Mouse (Mus musculus) bone marrow, adult 2 months (tissue): Measurements from ENCODE around the gene Tbc1d4. TPM values are rescaled to one million over a fixed set of nuclear protein-coding genes. Genes with fewer than 3 reads are reported as not detected.
"Not testable (repeated sequence)": the region's sequence is repeated elsewhere in the genome, so short reads cannot be mapped to it uniquely, and the experiment has no call there.

Experiments
- H3K27ac ChIP-seq: fragments of 200-500 bp; 2 replicates; pipeline ENCODE4 v1.5.1; 2012; ENCODE audit warnings: low read depth, mild to moderate bottlenecking, control low read depth, inconsistent platforms, low read length; ENCODE audit not compliant: control insufficient read depth, poor library complexity, insufficient read depth
- H3K4me1 ChIP-seq: fragments of 200-500 bp; 2 replicates; pipeline ENCODE4 v1.6.1; 2011; ENCODE audit warnings: low read length; ENCODE audit not compliant: control insufficient read depth, insufficient read depth
- H3K4me3 ChIP-seq: fragments of 200-500 bp; replicated peaks from 2 replicates; pipeline ENCODE3; 2011; ENCODE audit warnings: mild to moderate bottlenecking, low read depth, low read length, control low read depth; ENCODE audit not compliant: control insufficient read depth
- CTCF ChIP-seq: fragments of 200-500 bp; IDR thresholded peaks from 2 replicates; pipeline ENCODE4 v1.5.1; 2011; ENCODE audit warnings: low read length, control low read depth; ENCODE audit not compliant: control insufficient read depth, insufficient read depth
- POLR2A ChIP-seq: fragments of 200-500 bp; IDR thresholded peaks from 2 replicates; pipeline ENCODE4 v1.6.1; 2011; ENCODE audit warnings: low read depth, mild to moderate bottlenecking, control low read depth, low read length, borderline replicate concordance; ENCODE audit not compliant: control insufficient read depth
- WGBS: fragments of 180-500 bp; shearing (Covaris S2); methylation state at CpG from one replicate; pipeline ENCODE4 v1.1.7; 2018; 5-methylcytosine and 5-hydroxymethylcytosine counted together
- polyA plus RNA-seq: library from polyadenylated mRNA; stranded (reverse); fragments of >200 nt; gene quantifications from 2 replicates; pipeline ENCODE4 v1.2.4, GENCODE M21; 2011; ENCODE audit warnings: low replicate concordance; ENCODE audit not compliant: missing spikeins, insufficient read depth, insufficient read length

The Tbc1d4 gene
- polyA plus RNA-seq, 1 experiment: 3.0 TPM

DNA sequence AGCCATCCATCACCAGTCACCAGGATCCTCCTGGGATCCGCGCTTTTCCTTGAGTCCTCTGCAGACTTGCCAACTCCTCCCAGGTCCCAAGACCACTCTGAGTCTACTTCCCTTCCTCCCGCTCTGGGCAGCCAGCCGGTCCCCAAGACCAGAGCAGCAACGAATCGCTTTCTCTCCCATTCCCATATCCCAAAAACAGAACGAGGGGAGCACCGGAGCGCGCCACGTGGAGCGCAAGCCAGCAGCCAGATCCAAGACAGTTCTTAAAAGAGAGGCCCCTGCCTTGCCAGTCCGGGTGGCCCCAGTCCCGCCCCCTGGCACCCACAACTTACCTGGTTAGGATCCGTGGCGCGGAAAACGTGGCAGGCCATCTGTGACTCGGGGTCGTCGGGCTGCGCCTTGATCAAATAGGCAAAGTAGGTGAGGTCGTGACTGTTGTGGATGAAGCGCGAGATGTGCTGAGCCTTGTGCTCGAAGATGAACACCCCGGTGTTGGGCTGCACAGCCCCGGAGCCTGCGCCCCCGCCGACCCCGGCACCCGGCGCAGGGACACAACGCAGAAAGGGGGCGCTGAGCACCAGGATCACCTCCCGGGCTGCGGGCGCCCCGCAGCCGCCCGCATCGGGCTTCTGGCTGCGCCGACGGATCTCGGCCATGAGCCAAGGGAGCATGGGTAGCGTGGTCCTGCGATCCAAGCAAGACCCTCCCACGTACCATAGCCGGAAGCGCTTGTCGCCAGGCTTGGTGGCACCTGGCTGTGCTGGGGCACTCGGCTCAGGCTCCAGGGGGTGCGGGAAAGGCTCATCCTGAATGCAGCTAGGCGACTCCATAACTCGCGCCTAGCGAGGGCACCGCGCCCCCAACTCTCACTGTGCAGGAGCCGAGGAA lies 1.1 kb downstream of the Tbc1d4 start:
- Histone ChIP-seq H3K4me1 (no peaks in the 10 kb centered on the region; the same call in 1 of the 2 replicates), H3K4me3 (peak overlapping the region; percentile 73), H3K27ac (no peak overlapping the region)
- under 1% methylated on average over 62 of the region's 62 CpGs for WGBS
- TF ChIP-seq CTCF (no peak), POLR2A (no peak)

DNA sequence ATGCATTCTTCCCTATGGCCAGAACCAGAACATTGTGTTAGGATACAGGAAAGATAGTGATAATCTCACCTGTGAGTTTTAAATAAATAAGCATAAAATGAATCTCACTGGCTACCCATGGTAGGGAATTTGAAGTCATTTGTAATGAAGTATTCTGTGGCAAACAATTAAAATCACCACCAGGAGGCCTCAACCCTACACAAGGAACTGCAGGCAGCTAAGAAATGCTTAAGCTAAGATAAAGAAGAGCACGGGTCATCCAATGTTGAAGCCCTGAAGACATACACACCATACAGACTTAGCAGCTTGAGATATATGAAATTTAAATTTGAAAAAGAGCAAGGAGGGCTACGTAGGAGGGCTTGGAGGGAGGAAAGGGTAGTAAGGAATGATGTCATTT lies 3.1 kb downstream of the Tbc1d4 start:
- no peak overlapping the region for H3K4me3 ChIP-seq

DNA sequence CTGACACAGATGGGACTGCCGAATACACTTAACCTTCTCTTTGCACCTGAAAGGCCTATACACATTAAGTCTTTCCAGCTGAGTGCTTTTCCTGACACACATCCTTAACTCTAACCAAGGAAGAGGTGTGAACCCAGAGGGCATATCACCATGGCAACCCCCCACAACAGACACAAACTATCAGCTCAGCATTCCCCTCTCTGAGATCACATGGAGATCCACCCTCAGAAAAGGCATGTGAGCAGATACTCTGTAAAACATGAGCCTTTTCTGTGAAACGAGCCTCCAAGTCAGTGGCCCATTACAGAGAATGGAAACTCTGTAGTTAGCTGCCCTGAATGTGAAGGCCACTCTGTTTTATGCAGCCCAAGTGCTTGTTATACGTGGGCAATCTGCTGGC lies 6.1 kb downstream of the Tbc1d4 start:
- Histone ChIP-seq H3K27ac (no peak overlapping the region), H3K4me1 (no peaks in the 10 kb centered on the region), H3K4me3 (no peak overlapping the region)
- WGBS: 72% methylated on average over 3 of the region's 3 CpGs
- TF ChIP-seq POLR2A (no peak), CTCF (no peak)

More for the DNA sequence above, 3.1 kb downstream of the Tbc1d4 start:
- 46% methylated on average over 2 of the region's 2 CpGs for WGBS
- Histone ChIP-seq H3K27ac (no peak overlapping the region), H3K4me1 (no peaks in the 10 kb centered on the region; the same call in 1 of the 2 replicates)
- TF ChIP-seq POLR2A (no peak), CTCF (no peak)

DNA sequence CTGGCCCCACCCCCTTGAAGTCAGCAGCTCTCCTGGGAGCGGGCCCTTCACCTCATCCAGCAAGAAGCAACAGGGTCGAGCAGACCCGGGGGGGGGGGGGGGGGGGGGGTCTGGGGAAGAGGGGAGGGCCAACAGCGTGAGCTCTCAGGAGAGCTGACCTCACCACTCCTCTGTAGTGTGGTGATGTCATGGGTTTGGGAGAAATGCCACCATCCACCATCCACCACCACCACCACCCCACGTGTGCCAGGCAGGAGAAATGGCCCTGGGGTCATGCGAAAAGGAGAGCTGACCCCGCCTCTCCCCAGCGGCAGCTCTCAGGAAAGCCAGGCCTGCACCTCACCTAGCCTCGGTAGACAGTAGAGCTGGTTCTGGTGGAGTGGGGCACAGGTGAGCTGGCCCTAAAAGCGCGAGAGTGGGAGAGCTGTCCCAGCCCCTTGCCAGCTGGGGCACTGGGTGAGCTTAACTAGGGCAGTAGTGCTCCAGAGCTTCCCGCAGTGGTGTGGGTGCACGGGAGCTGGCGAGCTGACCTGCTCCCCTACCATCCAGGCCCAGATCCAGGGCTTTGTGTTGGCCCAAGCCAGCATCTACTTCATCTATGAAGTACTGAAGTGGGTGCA lies 11.8 kb downstream of the Tbc1d4 start:
- TF ChIP-seq CTCF (no peak), POLR2A (no peak)
- Histone ChIP-seq H3K4me3 (no peak overlapping the region), H3K27ac (no peak overlapping the region), H3K4me1 (no peaks in the 10 kb centered on the region)
- 83% methylated on average over 13 of the region's 14 CpGs for WGBS

DNA sequence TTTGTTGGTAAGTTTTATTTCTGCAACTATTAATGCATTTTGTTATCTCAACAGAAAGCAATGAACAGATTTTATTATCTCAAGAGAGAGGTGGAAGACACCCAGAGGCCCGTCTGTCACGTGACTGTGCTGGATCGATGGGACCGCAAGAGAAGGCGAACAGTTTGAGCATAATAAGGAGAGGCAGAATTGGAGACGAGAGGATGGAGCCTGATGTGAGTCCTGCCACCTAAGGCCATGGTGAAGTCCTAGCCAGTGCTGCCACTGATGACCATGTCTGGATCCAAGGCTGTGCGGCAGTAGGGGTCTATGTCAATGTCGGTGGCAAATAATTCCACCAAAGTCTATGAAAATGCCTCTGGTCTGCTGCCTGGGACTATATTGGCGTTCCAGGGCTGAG lies 12.3 kb downstream of the Tbc1d4 start:
- 89% methylated on average over 9 of the region's 9 CpGs for WGBS
- no peaks in the 10 kb centered on the region for H3K4me1 ChIP-seq
- TF ChIP-seq POLR2A (no peak), CTCF (no peak)
- no peak overlapping the region for H3K27ac ChIP-seq
- no peak overlapping the region for H3K4me3 ChIP-seq

DNA sequence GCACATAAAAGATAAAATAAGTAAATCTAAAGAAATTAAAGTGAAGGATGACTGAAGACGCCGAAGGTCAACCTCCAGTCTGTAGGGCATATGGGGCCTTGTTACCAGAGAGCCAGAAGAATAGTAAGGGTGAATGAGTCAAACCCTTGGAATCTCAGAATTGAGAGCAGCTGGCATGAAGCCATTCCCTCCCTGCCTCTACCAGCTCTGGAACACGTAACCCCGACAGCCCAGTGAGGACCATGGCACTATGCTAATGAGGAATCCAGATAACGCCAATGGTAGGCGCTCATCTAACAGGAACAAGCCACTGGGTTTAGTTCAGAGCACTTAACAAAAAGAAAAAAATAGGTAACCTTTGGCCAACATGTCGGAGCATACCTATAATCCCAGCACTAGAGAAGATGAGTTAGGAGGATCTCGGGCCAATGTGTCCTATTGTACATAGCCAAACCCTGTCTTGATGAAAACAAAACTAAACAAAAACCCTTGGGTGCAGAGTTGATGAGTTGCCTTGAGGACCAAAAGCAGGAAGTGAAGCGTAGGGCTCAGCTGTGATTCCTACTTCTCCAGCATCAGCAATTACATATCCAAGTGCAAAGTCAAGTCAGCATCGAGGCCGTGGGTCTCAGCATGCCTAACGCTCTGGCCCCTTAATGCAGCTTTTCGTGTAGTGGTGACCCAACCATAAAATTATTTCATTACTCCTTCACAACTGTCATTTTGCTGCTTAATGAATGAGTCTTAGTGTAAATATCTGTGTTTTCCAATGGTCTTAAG lies 13.5 kb downstream of the Tbc1d4 start:
- no peak overlapping the region for H3K27ac ChIP-seq
- H3K4me3 ChIP-seq: no peak overlapping the region
- TF ChIP-seq POLR2A (no peak), CTCF (no peak)
- no peaks in the 10 kb centered on the region for H3K4me1 ChIP-seq
- WGBS: 84% methylated on average over 13 of the region's 13 CpGs

DNA sequence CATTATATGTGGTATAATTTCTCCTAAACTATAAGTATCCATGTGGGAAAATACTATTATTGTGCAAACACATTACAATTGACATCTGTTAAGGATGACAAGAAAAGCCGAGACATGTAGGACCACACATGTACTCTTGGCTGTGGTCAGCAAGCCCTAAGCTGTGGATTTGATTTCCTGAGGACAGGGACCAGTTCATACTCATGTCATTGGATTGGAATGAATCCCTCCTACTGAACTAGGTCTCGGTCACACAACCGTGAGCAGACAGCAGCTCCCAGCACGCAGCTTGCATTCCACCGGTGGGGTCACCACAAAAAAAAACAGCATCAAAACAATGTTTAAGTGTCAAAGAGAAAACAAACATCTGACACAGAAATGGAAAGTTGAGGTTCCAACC lies 15.0 kb downstream of the Tbc1d4 start:
- Histone ChIP-seq H3K4me3 (no peak overlapping the region), H3K27ac (no peak overlapping the region), H3K4me1 (no peaks in the 10 kb centered on the region)
- TF ChIP-seq POLR2A (no peak), CTCF (no peak)
- WGBS: 78% methylated on average over 5 of the region's 5 CpGs

DNA sequence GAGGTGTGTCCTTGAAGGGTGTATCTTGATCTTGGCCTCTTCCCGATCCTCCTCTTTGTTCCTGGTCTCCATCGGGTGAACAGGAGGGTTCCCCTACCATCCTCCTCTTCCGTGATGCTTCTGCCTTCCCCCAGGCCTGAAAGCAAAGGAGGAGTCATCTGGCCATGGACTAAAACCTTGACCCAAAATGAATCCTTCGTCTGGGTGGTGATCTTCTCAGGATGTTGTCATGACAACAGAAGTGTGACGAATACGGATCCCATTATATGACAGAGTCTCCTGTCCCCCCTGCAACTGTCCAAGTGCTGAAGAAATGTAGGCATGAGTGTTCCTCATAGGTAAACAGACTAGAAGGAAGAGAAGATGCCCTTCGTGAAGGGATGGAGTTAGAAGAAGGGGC lies 15.7 kb downstream of the Tbc1d4 start:
- Histone ChIP-seq H3K4me1 (no peaks in the 10 kb centered on the region), H3K27ac (no peak overlapping the region), H3K4me3 (no peak overlapping the region)
- 82% methylated on average over 7 of the region's 7 CpGs for WGBS
- TF ChIP-seq CTCF (no peak), POLR2A (no peak)

DNA sequence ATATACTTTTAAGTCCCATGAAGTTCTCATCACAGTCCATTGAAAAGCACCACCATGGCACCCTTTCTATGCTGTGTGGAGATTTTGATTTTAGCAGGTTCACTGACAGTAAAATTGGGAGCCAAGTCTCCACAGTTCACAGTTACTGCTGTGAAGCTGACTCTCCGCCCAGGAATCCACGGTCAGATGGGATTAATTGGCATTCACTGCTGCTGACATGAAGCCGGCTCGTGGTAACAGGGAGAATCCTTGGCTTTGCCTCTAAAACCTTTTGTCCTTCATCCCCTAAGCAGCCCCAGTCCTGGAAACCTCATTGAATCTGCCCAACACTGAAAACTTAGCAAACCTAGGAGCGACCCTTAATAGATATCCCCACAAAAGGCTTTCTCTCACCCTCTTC lies 17.9 kb downstream of the Tbc1d4 start:
- Histone ChIP-seq H3K27ac (no peak overlapping the region), H3K4me3 (no peak overlapping the region), H3K4me1 (no peaks in the 10 kb centered on the region)
- TF ChIP-seq CTCF (no peak), POLR2A (no peak)
- WGBS: 79% methylated on average over 5 of the region's 5 CpGs

DNA sequence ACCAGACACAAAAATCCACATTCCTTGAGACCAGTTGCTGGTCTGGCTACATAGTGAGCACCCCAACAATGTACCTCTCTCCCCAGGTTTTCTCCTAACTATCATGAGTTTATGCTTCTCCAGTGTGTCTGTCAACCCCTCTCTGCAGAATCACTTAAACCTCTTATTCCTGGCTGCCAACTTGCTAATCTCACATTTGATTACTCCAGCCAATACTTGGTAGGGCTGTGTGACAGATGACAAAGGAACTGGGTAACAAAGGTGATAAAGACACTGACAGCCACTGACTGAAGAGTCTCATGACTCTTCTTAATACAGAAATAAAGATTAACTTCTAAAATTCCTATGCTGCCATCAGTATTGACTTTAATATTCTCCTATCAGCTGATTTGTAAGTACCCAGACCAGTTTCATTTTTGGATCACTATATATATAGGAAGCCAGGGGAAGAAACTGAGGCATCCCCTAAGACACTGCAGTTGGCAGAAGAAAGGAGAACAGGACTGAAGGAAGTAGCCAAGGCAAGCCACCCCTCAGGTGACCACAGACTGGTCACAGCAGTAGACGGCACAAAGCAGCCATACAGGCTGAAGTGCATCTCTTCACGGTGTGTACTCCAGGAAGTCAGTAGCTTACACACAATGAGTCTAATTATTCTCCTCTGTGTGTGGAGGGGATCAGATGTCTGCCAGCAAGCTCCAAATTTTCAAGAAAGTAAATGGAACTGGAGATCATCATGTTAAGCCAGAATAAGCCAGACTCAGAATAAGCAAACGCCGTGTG lies 20.6 kb downstream of the Tbc1d4 start:
- not testable (repeated sequence) for H3K27ac ChIP-seq, H3K4me3 ChIP-seq, H3K4me1 ChIP-seq
- 74% methylated on average over 2 of the region's 4 CpGs for WGBS

DNA sequence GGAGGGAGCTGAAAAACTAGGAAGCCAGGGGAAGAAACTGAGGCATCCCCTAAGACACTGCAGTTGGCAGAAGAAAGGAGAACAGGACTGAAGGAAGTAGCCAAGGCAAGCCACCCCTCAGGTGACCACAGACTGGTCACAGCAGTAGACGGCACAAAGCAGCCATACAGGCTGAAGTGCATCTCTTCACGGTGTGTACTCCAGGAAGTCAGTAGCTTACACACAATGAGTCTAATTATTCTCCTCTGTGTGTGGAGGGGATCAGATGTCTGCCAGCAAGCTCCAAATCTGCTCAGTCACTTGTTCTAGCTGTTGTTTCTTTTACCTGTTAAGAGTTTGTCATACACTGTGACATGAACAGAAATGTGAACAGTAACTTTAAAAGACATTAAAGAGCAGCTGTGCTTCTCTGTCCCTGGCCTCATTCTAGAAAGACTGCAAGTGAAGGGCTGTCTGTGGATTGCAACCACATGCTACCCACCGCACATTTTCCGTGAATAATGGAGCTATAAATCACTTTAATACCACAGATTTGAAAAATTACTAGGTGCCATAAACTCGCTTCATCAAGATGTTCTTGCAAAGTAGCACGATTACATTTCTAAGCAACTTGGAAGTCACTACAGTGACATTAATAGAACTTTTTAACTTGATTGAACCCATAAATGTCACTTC lies 21.5 kb downstream of the Tbc1d4 start:
- 28% methylated on average over 5 of the region's 6 CpGs for WGBS
- not testable (repeated sequence) for H3K27ac ChIP-seq, H3K4me1 ChIP-seq

More for the DNA sequence above, 21.5 kb downstream of the Tbc1d4 start:
- not testable (repeated sequence) for H3K4me3 ChIP-seq
